Mouse (Mus musculus): ENCODE measurements at regions not wholly inside any gene's neighbourhood (a gene's known extent, or its start where the extent isn't known, plus 50 kb on each side); places are given as distances from the start of the nearest gene placed in this dataset.

DNA sequence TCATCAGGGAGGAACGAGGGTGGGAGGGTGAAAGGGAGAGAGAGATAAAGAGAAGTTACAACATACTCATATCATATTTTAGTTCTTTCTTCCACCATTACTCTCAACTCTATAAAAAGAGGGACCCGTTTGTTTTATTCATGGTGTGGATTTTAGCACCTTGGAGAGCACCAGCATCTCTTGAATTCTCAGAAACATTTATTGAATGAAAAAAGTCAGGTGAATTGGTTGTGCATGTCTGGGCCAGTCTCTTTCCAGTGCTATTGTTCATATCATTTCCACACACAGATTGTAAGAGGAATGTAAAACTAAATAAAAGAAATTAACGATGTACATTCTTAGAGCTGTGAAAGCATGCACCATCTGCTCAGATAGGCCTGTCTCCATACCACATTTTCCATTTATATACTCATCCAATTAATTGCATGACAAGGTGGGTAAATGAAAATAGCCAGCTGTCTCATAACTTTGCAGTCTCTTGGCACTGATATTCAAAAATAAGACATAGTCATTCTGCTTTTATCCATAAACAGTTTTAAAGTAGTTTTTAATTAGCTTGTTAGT is 1603.8 kb upstream of the Slc10a2 start:
- no peak for DNase-seq
- WGBS: 54% methylated on average over 3 of the region's 3 CpGs

DNA sequence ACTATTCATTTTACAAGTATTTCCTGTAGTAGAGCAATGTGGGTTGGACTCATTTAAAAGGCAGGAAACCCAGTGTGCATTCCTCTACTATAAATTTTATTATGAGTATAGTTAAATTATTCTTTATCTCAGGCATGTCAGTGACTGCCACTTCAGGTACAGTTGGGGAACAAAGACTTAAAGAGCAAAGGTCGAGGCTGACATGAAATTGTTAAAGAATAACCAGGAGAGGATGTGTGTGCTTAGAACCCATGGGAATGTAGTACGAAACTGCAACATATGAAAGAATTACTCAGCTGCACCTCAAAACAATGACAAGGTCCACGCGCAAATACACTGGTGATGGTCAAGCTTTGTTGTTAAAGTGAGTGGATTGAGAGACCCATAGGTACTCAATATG is 1583.4 kb upstream of the Slc10a2 start:
- no peak for TF ChIP-seq CTCF (IDR thresholded peaks at IDR 0.05; ENCODE audit: borderline replicate concordance, insufficient read depth, low read depth, low read length)
- no peak for TF ChIP-seq POLR2A (IDR thresholded peaks at IDR 0.05; ENCODE audit: borderline replicate concordance, insufficient read depth, low read length)
- Histone ChIP-seq H3K27me3 (ENCODE audit: control insufficient read depth, insufficient read depth, low read length) (no peaks in the 10 kb centered on the region), H3K27ac (ENCODE audit: insufficient read depth, low read length) (no peak overlapping the region), H3K4me3 (replicated peaks; ENCODE audit: insufficient read depth, low read depth, low read length) (no peak overlapping the region), H3K4me1 (ENCODE audit: control insufficient read depth, insufficient read depth, low read length) (no peaks in the 10 kb centered on the region)
- 86% methylated on average over 4 of the region's 4 CpGs for WGBS
- no peak for DNase-seq

More for the DNA sequence above, 1603.8 kb upstream of the Slc10a2 start:
- Histone ChIP-seq H3K4me3 (replicated peaks; ENCODE audit: insufficient read depth, low read depth, low read length) (no peak overlapping the region), H3K27me3 (ENCODE audit: control insufficient read depth, insufficient read depth, low read length) (no peaks in the 10 kb centered on the region), H3K27ac (ENCODE audit: insufficient read depth, low read length) (no peak overlapping the region), H3K4me1 (ENCODE audit: control insufficient read depth, insufficient read depth, low read length) (no peaks in the 10 kb centered on the region)
- no peak for TF ChIP-seq POLR2A (IDR thresholded peaks at IDR 0.05; ENCODE audit: borderline replicate concordance, insufficient read depth, low read length)
- no peak for TF ChIP-seq CTCF (IDR thresholded peaks at IDR 0.05; ENCODE audit: borderline replicate concordance, insufficient read depth, low read depth, low read length)

DNA sequence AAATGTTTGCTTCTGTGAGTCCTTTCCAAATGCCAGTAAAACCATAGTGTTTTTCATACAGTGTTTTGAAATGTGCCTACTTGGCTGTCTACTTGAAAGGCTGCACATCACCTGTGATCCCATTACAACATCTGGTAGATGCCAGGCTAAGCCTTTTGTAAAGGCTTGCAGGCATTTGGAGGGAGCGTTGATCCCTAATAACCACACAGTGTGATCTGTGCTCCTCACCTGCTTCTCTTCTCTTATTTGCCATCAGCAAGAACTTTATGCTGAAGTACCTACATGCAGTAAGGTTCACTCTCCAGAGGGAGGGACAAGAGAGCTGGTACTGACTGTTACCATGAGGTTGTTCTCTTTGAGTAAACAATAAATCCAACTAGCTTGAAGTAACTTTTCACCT is 1553.7 kb upstream of the Slc10a2 start:
- H3K4me3 ChIP-seq (replicated peaks; ENCODE audit: insufficient read depth, low read depth, low read length): no peak overlapping the region
- DNase-seq: no peak
- 70% methylated on average over 1 of the region's 1 CpGs for WGBS
- no peak overlapping the region for H3K27ac ChIP-seq (ENCODE audit: insufficient read depth, low read length)
- TF ChIP-seq POLR2A (IDR thresholded peaks at IDR 0.05; ENCODE audit: borderline replicate concordance, insufficient read depth, low read length) (no peak), CTCF (IDR thresholded peaks at IDR 0.05; ENCODE audit: borderline replicate concordance, insufficient read depth, low read depth, low read length) (no peak)
- no peaks in the 10 kb centered on the region for H3K4me1 ChIP-seq (ENCODE audit: control insufficient read depth, insufficient read depth, low read length)
- no peaks in the 10 kb centered on the region for H3K27me3 ChIP-seq (ENCODE audit: control insufficient read depth, insufficient read depth, low read length)

DNA sequence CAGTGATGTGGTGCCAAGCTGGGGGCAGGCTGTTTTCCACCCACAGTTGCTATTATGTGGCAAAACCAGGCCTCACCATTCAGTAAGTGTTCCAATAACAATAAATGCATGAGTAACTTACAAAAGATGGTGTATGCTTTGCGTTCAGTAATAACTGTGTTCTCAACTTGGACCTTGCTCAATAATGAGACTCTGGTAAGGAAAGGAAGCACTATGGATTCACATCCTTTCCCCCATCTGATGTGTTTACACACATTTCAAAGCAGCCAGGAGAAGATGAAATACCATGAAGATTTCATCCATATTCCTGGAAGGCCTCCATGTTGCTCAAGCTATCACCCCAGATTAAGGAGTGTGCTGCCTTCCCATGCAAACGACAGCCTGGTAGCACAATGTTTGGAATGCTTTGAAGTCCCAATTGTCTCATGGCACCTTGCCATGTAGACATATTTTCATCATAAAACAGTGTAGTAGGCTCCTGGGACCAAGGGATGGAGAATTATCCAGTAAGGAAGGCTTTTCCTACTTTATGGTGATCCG is 1552.4 kb upstream of the Slc10a2 start:
- Histone ChIP-seq H3K4me1 (ENCODE audit: control insufficient read depth, insufficient read depth, low read length) (no peaks in the 10 kb centered on the region), H3K27ac (ENCODE audit: insufficient read depth, low read length) (no peak overlapping the region), H3K27me3 (ENCODE audit: control insufficient read depth, insufficient read depth, low read length) (no peaks in the 10 kb centered on the region), H3K4me3 (replicated peaks; ENCODE audit: insufficient read depth, low read depth, low read length) (no peak overlapping the region)
- DNase-seq: no peak
- WGBS: 28% methylated on average over 3 of the region's 3 CpGs
- no peak for TF ChIP-seq CTCF (IDR thresholded peaks at IDR 0.05; ENCODE audit: borderline replicate concordance, insufficient read depth, low read depth, low read length)
- TF ChIP-seq POLR2A (IDR thresholded peaks at IDR 0.05; ENCODE audit: borderline replicate concordance, insufficient read depth, low read length): no peak

DNA sequence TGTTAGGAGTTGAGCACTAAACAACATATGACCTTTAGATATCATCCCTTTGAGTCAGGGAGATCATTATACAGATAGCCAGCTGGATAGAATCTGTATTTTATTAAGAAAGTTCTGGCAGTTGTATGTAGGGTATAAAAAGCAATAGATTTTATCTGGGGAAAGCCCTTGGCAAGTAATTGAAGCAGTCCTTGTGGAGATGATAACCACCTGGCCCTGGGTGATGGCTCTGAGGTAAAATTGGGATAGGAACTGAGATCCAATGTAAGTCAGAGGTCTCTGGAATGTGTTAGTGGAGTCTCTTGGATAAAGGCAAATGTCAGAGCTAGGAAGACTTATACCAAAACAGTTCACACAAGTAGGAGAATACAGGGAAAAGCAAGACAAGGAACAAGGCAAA is 1547.0 kb upstream of the Slc10a2 start:
- H3K4me3 ChIP-seq (replicated peaks; ENCODE audit: insufficient read depth, low read depth, low read length): no peak overlapping the region
- H3K27me3 ChIP-seq (ENCODE audit: control insufficient read depth, insufficient read depth, low read length): no peaks in the 10 kb centered on the region
- no peaks in the 10 kb centered on the region for H3K4me1 ChIP-seq (ENCODE audit: control insufficient read depth, insufficient read depth, low read length)
- DNase-seq: no peak
- no peak for TF ChIP-seq CTCF (IDR thresholded peaks at IDR 0.05; ENCODE audit: borderline replicate concordance, insufficient read depth, low read depth, low read length)
- no peak for TF ChIP-seq POLR2A (IDR thresholded peaks at IDR 0.05; ENCODE audit: borderline replicate concordance, insufficient read depth, low read length)
- no peak overlapping the region for H3K27ac ChIP-seq (ENCODE audit: insufficient read depth, low read length)

DNA sequence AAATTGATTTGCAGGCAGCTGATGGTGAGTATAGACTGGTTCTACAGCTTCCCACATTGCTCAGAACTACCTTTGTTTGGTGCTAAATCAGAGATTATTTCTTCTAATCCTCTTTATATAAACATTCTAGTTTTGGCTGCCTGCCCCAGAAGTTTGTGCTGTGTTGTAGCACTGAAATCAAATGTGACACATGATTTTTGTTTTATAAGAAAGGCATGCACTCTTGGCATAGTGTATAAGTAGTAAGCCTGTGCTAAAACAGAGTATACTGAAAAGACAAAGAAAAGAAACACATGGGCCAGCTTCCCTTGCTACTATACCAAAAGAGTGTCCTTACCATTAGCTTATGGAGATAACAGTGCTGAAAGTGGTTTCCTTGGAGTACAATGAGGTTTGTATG is 1542.9 kb upstream of the Slc10a2 start:
- Histone ChIP-seq H3K27me3 (ENCODE audit: control insufficient read depth, insufficient read depth, low read length) (no peaks in the 10 kb centered on the region), H3K27ac (ENCODE audit: insufficient read depth, low read length) (no peak overlapping the region), H3K4me1 (ENCODE audit: control insufficient read depth, insufficient read depth, low read length) (no peaks in the 10 kb centered on the region), H3K4me3 (replicated peaks; ENCODE audit: insufficient read depth, low read depth, low read length) (no peak overlapping the region)
- no peak for TF ChIP-seq POLR2A (IDR thresholded peaks at IDR 0.05; ENCODE audit: borderline replicate concordance, insufficient read depth, low read length)
- TF ChIP-seq CTCF (IDR thresholded peaks at IDR 0.05; ENCODE audit: borderline replicate concordance, insufficient read depth, low read depth, low read length): no peak
- no peak for DNase-seq

DNA sequence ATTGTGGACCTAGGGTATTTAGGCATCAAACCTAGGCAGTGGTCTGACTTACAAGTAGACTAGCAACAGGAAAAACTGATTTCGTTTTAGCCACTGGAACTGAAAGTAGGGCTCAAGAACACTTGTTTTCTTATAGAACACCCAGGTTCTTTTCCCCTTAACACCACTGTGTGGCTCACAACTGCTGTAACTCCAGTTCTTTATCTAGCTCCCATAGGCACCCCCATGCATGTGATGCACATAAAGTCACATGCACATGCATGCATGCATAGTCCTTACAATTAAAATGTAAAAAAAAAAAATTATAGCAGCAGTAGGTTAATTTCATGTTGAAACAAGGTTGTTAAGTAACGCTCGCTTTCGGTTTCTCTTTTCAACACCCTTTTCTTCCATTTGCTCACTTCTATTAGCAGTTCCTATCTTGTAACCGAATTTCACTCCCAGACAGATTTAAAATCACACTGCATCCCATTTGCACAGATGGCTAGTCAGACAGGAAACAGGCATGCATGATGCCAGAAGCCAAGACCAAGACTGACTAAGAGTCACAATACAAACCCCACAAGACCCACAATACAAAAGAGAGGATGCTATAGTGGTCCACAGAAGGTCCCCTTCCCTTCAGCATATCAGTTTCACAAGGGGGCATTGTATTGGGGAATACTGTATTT is 1540.3 kb upstream of the Slc10a2 start:
- H3K4me3 ChIP-seq (replicated peaks; ENCODE audit: insufficient read depth, low read depth, low read length): no peak overlapping the region
- no peaks in the 10 kb centered on the region for H3K27me3 ChIP-seq (ENCODE audit: control insufficient read depth, insufficient read depth, low read length)
- H3K4me1 ChIP-seq (ENCODE audit: control insufficient read depth, insufficient read depth, low read length): no peaks in the 10 kb centered on the region
- TF ChIP-seq POLR2A (IDR thresholded peaks at IDR 0.05; ENCODE audit: borderline replicate concordance, insufficient read depth, low read length): no peak
- TF ChIP-seq CTCF (IDR thresholded peaks at IDR 0.05; ENCODE audit: borderline replicate concordance, insufficient read depth, low read depth, low read length): no peak
- 80% methylated on average over 5 of the region's 5 CpGs for WGBS
- no peak overlapping the region for H3K27ac ChIP-seq (ENCODE audit: insufficient read depth, low read length)
- no peak for DNase-seq

DNA sequence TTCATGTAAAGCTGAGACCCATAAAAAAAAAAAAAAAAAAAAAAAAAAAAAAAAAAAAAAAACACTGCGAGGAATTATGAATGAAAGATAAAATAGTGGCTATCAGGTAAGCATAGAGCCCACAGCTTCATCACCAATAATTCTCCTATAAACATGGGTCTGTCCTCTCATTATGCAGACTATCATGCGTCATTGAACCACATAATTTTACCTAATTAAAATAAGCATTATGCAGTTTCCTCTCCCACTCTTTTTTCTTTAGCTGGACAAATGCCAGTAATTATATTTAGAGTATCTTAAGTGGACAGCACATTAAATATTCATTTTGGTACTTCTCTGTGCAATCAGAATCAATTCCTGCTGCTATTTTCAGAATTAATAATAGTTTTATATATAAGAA is 1539.2 kb upstream of the Slc10a2 start:
- H3K27me3 ChIP-seq (ENCODE audit: control insufficient read depth, insufficient read depth, low read length): no peaks in the 10 kb centered on the region
- DNase-seq: no peak
- no peak overlapping the region for H3K27ac ChIP-seq (ENCODE audit: insufficient read depth, low read length)
- H3K4me1 ChIP-seq (ENCODE audit: control insufficient read depth, insufficient read depth, low read length): no peaks in the 10 kb centered on the region
- WGBS: 81% methylated on average over 2 of the region's 2 CpGs
- H3K4me3 ChIP-seq (replicated peaks; ENCODE audit: insufficient read depth, low read depth, low read length): no peak overlapping the region
- TF ChIP-seq CTCF (IDR thresholded peaks at IDR 0.05; ENCODE audit: borderline replicate concordance, insufficient read depth, low read depth, low read length): no peak
- no peak for TF ChIP-seq POLR2A (IDR thresholded peaks at IDR 0.05; ENCODE audit: borderline replicate concordance, insufficient read depth, low read length)
